Mouse (Mus musculus) cerebellum, adult 18-20 months (tissue): Measurements from ENCODE around the gene Fxyd1.
A peak's percentile ranks its signal among the peaks of the same experiment; 100 is the strongest.

Experiments
- DNase-seq, 2 experiments: peaks; one replicate each; pipeline ENCODE4 v3.0.0; 2021

Fxyd1 gene

GRCm38 (mm10) chr7:31052251-31052635, 4.8 kb downstream of the Fxyd1 start:
- DNase-seq: no peak

GRCm38 (mm10) chr7:31051321-31052021, 5.5 kb downstream of the Fxyd1 start, which contains the start of gene Fxyd7:
TSS of gene Fxyd7 (minus strand) at chr7:31051467.
- DNase-seq: peak; percentile 51 to 54

GRCm38 (mm10) chr7:31050921-31051320, 6.1 kb downstream of the Fxyd1 start:
- peak; percentile 48 to 69 for DNase-seq

GRCm38 (mm10) chr7:31050487-31050886, 6.5 kb downstream of the Fxyd1 start:
- DNase-seq: no peak

- DNase-seq: no peak
Observed at GRCm38 (mm10) chr7:31049846-31050281, 7.1 kb downstream of the Fxyd1 start.

- peak; percentile 67 to 78 for DNase-seq
Observed at GRCm38 (mm10) chr7:31049135-31049845, 7.7 kb downstream of the Fxyd1 start.

GRCm38 (mm10) chr7:31042431-31042910, 14.5 kb downstream of the Fxyd1 start, which contains the start of gene Fxyd5:
TSS of gene Fxyd5 (minus strand) at chr7:31042481.
- DNase-seq: no peak

- no peak for DNase-seq
Observed at GRCm38 (mm10) chr7:31041662-31042315, 15.2 kb downstream of the Fxyd1 start.

GRCm38 (mm10) chr7:31041023-31041407, 16.0 kb downstream of the Fxyd1 start:
- no peak for DNase-seq

GRCm38 (mm10) chr7:31040281-31041022, 16.5 kb downstream of the Fxyd1 start:
- DNase-seq: no peak

- no peak for DNase-seq
Observed at GRCm38 (mm10) chr7:31039011-31039410, 18.0 kb downstream of the Fxyd1 start.

- no peak for DNase-seq
Observed at GRCm38 (mm10) chr7:31037675-31038074, 19.3 kb downstream of the Fxyd1 start.

- no peak for DNase-seq
Observed at GRCm38 (mm10) chr7:31036917-31037316, 20.1 kb downstream of the Fxyd1 start.

- DNase-seq: no peak
Observed at GRCm38 (mm10) chr7:31035291-31035690, 21.7 kb downstream of the Fxyd1 start.

- no peak for DNase-seq
Observed at GRCm38 (mm10) chr7:31034789-31035188, 22.2 kb downstream of the Fxyd1 start.

- DNase-seq: no peak
Observed at GRCm38 (mm10) chr7:31033409-31034165, 23.4 kb downstream of the Fxyd1 start.

- no peak for DNase-seq
Observed at GRCm38 (mm10) chr7:31031731-31032130, 25.3 kb downstream of the Fxyd1 start.

GRCm38 (mm10) chr7:31030717-31031116, 26.3 kb downstream of the Fxyd1 start:
- DNase-seq: no peak

GRCm38 (mm10) chr7:31028609-31029008, 28.4 kb downstream of the Fxyd1 start:
- no peak for DNase-seq

- no peak for DNase-seq
Observed at GRCm38 (mm10) chr7:31017104-31017901, 39.7 kb downstream of the Fxyd1 start.

- no peak for DNase-seq
Observed at GRCm38 (mm10) chr7:31012971-31013370, 44.0 kb downstream of the Fxyd1 start.
